Mouse (Mus musculus) heart, postnatal 10 days (tissue): ENCODE measurements around the gene Nat10. TPM values are rescaled to one million over a fixed set of nuclear protein-coding genes. Genes with fewer than 3 reads are reported as not detected.

ENCODE experiments used
- DNase-seq, 2 experiments: peaks; one replicate each; pipeline ENCODE4 v3.0.0; 2021
- intact Hi-C: fragments of 180-260 bp; cut with DNase I; formaldehyde crosslinking; loops from one replicate; pipeline ENCODE4 v1.15.1; 2025
- total RNA-seq, 2 experiments: library from RNA; stranded (reverse); gene quantifications; 2 replicates each; pipeline ENCODE4 v1.2.3; 2021

Nat10 gene
- total RNA-seq, 2 experiments from 2014 or later = 17.6 to 20.7 TPM

DNA sequence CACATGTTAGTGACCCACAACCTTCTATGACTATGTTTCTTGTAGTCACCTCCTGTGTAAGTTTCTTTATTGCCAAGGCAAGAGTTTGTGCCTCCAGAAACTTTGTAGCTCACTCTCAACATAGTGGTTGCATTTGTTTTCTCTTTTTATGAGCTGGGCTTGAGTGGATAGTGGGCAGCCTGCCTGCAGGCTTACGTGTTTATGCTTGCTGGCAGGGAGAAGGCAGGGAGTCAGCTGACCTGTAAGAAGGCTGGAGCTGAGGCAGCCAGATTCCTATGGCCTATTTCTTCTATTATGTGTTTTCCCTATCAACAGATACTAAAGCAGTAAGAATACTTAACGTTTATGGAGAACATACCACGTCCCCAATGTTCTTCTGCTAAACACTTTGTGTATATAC lies 64.9 kb downstream of the Nat10 start:
- intact Hi-C loops = no loop called here
- peak; percentile 40 to 68 for DNase-seq

GRCm38 (mm10) chr2:103694777-103695563 lies 66.1 kb downstream of the Nat10 start:
- intact Hi-C loops = no loop called here
- DNase-seq = no peak

- intact Hi-C loops = no loop called here
- no peak for DNase-seq
These were observed 68.3 kb downstream of the Nat10 start for GRCm38 (mm10) chr2:103692810-103693209.

- DNase-seq = no peak
- intact Hi-C loops = no loop called here
These were observed 69.8 kb downstream of the Nat10 start for GRCm38 (mm10) chr2:103691278-103691677.

GRCm38 (mm10) chr2:103690828-103691227 lies 70.2 kb downstream of the Nat10 start:
- DNase-seq = no peak
- intact Hi-C loops = no loop called here

DNA sequence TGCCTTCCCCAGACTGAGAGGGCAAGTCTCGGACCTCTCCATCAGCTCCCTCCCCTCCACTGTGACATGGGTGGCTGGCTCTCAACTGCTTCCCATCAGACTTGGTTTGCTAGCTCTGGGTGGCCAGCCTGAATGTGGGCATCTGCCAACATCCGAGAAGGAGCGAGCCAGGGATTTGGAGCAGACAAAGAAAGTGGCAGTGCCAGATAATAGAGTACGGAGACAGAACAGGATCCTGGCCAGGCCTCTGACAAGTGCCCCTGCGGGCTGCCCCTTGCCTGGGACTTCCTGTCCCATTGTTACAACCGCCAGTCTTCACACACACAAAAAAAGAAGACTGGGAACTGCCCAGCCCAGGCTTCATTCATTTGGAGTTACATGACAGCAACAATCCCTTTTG lies 70.6 kb downstream of the Nat10 start:
- intact Hi-C loops = no loop called here
- peak; percentile 69 to 81 for DNase-seq

DNA sequence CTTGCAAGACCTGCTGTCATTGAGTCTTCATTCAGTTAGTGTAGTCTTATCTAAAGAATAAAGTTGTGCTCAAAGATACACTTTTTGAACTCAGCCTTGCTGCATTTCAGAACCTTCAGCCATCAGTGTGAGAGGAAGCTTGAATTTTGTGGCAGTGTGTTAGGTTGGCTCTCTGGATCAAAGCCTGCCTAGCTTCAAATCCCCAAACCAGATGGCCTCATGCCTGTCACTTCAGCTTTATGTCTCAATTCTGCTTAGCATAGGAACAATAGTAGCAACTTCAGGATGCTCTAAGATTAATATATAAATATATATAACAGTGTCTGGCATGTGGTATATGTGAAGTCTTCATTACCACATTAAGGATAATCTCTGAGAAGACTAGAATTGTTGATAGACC lies 73.2 kb downstream of the Nat10 start:
- intact Hi-C loops = loop anchor here (5.0 kb wide), 1 partner anchor 111 kb away; no protein-coding TSS in a partner anchor
- DNase-seq = no peak

- DNase-seq = no peak
- intact Hi-C loops = loop anchor here (5.0 kb wide), 1 partner anchor 110 kb away; no protein-coding TSS in a partner anchor
These were observed 73.9 kb downstream of the Nat10 start for GRCm38 (mm10) chr2:103687143-103687542.

GRCm38 (mm10) chr2:103685581-103685980 lies 75.5 kb downstream of the Nat10 start:
- DNase-seq = no peak
- intact Hi-C loops = loop anchor here (5.0 kb wide), 1 partner anchor 108 kb away; no protein-coding TSS in a partner anchor

DNA sequence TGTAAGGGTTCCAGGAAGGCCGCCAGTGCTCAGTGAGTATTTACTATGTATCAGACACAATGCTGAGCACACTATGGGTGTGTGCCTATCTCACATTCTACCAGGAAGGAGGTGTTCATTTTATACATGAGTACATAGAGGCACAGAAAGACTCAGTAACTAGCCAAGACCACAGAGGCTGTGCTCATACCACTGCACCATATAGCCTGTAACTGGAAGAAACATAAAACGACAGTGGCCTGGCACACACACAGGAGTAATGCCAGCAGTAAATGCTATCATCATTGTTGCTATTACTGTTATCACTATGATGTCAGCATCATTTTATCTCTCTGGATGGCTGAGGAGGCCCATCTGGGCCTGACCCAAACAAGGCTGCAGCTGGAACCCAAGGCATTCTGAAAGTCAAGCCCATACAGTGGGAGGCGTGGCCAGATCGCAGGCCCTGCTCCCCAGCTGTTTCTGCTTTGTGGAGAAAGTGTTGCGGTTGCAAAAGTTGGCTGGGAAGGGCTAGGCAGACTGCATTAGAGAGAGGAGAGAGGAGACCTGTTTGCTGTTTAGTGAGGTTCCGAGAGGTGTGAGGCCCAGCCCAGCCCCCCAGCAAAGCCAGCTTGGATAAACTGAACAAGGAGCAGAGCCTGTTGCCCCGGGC lies 76.0 kb downstream of the Nat10 start:
- intact Hi-C loops = loop anchor here (5.0 kb wide), 1 partner anchor 108 kb away; no protein-coding TSS in a partner anchor
- DNase-seq = peak; percentile 51 to 58

DNA sequence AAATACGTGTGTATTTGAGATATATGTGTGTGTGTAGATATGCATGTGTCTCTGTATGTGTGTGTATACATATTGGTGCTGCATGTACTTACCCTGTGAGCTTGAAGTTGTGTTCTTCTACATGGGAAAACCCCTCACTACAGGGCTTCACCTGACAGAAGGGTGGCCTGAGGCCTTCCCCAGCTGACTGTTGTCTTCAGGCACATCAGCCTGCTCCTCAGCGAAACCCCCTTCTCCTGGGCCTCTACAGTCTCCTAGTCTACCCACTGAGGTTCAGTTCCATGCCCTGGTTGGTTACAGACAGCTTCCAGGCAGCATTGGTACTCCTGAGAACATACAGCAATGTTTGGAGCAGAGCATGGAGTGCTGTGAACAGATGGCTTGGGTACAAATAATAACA lies 76.6 kb downstream of the Nat10 start:
- no peak for DNase-seq
- intact Hi-C loops = no loop called here

GRCm38 (mm10) chr2:103682927-103683442 lies 78.1 kb downstream of the Nat10 start:
- peak in 1 of 2 experiments; percentile 31 for DNase-seq
- intact Hi-C loops = no loop called here

- intact Hi-C loops = no loop called here
- no peak for DNase-seq
These were observed 78.8 kb downstream of the Nat10 start for GRCm38 (mm10) chr2:103682261-103682722.

DNA sequence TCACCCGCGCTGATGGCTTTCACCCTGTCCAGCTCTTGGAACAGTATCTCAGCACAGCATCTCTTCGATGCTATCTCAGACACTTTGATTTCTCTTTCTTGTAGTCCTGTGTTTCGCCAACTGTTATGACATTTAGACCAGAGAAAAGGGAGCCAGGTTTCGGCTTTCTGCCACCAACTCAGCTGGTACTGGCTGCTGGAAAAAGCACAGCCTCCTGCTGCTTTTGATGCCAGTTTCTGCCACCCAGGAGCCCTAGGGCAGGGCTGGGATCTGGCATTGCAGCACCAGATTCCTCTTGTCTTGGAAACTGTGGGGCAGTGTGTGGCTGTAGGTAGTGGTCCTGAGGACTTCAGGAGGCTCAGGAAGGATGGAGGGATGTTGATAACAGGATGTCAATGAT lies 79.9 kb downstream of the Nat10 start:
- intact Hi-C loops = no loop called here
- no peak for DNase-seq

DNA sequence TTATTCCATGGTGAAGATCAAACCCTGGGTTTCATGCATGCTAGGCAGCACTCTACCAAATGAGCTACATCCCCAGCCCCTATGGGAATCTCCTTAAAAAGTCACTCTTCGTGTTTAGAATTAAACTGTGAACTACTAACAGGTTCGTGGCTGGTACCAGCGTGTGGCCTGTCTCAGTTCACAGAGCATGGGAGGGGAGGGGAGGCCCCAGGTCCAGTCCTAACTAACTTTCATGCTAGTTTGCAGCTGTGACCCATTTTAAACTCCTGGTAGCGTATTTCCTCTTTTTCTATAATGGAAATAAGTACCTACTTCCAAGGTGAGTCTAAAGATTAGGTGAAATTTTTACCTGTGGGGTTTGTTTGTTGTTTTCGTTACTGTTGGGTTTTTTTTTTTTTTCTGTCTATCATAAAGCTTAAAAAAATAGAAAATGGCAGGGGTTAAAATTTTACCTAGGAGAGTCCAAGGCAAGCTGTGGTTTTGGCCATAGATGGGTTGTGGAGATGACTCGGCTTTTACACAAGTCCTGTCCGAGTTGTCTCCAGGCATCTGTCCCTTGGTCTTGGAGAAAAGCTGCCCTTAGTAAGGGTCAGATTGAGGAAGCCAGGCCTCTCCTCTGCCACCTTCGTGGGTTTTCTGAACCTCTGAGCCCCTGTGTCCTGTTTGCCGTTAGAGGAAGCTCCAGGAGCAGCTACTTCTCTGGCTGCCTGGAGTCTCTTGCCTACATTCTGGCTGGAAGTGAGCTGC lies 80.5 kb downstream of the Nat10 start:
- intact Hi-C loops = no loop called here
- no peak for DNase-seq

DNA sequence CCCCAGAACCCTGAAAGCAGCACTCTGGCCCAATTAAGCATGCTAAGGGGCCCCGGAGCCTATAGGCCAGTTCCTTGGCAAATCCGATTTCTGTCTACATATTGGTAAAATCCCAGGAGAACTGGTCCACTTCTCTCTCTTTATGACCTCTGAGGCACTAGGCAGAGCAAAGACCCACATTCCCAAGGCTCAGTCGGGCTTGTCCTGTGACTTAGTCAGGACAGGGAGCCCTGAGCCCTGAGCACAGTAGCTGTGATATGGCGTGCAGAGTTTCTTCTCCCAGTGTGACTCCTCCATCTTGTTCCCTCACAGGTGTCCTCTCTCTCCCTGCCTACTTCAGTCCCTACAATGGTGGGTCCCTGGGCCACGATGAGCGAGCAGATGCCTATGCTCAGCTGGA lies 82.6 kb downstream of the Nat10 start:
- no peak for DNase-seq
- intact Hi-C loops = no loop called here

GRCm38 (mm10) chr2:103677614-103678369 lies 83.3 kb downstream of the Nat10 start:
- intact Hi-C loops = no loop called here
- DNase-seq = no peak

- DNase-seq = no peak
- intact Hi-C loops = no loop called here
These were observed 84.3 kb downstream of the Nat10 start for GRCm38 (mm10) chr2:103676808-103677207.

DNA sequence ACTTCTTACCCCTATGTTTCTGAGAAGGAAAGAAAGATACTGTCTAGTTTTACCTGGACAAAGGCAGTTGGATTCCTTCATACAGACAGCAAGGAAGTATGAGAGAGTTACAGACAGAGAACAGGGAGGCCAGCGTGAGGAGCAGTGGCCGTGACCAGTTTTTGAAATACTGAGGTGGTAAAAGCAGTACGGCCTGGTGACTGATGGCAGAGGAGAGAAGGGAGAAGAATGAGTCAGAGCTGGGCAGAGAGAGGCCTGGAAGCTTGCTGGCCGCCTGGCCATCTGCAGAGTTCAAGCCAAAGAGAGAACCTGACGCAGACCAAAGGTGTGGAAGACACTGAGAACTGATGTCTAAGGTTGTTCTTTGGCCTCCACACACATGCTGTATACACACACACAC lies 85.7 kb downstream of the Nat10 start:
- no peak for DNase-seq
- intact Hi-C loops = no loop called here

- intact Hi-C loops = no loop called here
These were observed 87.5 kb downstream of the Nat10 start for GRCm38 (mm10) chr2:103673609-103674008.

More at GRCm38 (mm10) chr2:103673609-103674008, 87.5 kb downstream of the Nat10 start:
- no peak for DNase-seq
